Mouse (Mus musculus): Measurements from ENCODE around the gene Lipn.

The Lipn gene

DNA sequence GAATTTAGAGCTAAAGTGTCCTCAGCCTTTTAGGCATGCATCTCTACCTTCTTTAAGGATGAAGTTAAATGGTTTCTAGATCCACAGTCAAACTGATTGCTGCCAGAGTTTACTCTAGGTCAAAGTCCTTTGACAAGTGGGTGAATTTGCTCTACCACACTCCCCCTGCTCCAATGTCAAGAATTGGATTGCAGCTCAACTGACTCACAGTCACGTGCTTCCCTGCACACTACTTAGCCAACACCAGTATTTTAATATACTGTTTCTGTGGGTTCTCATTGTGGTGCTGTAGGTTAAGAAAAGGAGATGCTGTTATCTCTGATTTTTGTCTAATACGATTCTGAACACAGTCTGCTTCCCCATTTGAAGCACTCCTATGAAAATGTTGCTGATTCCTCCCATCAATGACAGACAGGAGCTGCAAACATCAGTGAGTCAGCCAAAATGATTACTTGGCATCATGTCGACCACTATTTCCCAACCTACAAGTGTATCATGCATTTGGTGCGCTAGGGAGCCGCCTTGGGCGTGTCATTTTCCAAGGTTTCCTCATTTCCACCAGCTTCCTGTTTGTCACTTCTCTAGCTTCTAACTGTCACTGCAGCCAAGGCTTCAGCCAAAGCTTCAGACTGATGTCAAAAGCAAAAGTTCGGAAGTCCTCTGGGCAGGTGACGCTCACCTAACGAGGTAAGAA, at the start of gene Lipn:
Gene Lipn (plus strand): TSS at position 580 of the 694 bp plus-strand sequence.
- no peak for DNase-seq

- DNase-seq = no peak
These were observed 45.6 kb upstream of the Lipn start for GRCm38 (mm10) chr19:34021440-34022172.

DNA sequence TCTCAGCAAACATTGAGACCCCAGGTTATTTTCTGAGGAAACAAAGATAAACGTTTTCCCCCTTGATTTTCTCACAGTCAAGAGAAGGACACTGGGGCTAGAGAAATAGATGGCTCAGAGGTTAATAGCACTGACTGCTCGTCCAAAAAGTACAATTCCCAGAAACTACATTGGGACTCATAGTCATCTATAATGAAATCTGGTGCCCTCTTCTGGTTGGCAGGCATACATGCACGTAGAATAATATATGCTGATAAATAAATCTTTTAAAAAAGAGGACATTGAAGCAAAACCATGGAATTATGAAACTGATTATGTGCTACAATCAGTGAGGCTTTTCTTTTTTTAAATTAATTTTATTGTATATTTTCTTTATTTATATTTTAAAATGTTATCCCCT, 44.4 kb upstream of the Lipn start:
- no peak for DNase-seq

- DNase-seq = no peak
These were observed 27.4 kb upstream of the Lipn start for GRCm38 (mm10) chr19:34039731-34040130.

DNA sequence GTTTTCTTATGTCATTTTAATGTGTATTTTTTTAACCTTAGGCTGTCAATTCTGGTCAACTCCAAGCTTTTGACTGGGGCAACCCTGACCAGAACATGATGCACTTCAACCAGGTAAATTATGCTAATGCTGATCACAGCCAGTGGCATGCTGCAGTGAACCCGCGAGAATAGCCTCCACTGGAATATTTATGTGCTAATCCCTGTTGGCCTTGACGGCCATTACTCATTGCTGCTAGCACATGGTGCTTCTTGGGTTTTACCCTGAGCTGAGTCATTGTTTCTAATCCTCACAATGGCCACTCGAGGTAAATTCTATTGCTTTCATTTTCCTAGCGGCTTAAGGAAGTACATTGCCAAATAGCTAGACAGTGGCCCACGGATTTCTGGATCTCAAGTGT, 24.1 kb upstream of the Lipn start:
- no peak for DNase-seq

DNA sequence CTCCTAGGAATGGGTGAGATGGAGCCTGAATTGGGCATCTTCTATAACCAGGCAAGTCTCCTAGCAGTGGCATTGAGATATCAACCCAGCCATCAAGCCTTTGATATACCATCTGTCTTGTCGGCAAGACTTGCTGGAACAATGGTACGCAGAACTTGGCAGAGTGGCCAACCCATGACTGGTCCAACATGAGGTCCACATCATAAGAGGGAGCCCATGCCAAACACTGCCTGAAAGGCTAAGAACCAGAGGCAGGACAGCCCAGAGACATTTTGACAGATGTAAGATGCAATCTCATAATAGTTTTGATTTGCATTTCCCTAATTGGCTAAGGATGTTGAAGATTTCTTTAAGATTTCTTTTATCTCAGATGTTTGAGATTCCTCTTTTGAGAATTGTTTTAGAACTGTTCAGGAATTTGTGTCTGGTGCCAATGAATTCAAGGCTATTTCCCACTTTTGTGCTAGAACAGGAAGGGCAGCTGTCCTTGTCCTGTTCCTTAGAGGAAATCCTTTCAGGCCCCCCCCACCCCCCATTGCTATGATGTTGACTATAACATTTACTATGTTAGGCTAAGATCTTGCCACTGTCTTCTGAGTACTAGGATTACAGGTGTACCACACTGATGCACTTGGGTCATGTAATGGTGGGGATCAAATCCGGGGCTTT, 17.7 kb upstream of the Lipn start:
- DNase-seq = no peak

GRCm38 (mm10) chr19:34051502-34051901, 15.7 kb upstream of the Lipn start:
- DNase-seq = no peak

GRCm38 (mm10) chr19:34063547-34063946, 3.6 kb upstream of the Lipn start:
- DNase-seq = no peak

DNA sequence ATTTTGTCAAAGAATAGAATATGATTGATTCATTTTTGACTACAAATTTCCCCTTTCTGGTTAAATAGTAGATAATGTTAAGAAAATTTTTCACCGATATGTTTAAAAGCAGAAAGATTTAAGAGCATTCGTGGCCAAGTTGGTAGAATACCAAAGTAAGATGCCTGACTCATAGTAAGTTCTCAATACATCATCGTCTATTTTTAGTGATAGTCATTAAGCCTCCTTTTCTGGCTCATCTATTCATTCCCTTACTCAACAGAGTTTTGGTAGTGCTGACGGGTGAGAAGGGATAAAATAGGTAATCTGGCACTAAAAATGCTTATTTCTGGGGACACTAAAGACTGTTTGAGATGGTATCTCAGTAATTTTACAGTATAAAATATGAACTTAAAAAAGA, 3.1 kb upstream of the Lipn start:
- DNase-seq = no peak

DNA sequence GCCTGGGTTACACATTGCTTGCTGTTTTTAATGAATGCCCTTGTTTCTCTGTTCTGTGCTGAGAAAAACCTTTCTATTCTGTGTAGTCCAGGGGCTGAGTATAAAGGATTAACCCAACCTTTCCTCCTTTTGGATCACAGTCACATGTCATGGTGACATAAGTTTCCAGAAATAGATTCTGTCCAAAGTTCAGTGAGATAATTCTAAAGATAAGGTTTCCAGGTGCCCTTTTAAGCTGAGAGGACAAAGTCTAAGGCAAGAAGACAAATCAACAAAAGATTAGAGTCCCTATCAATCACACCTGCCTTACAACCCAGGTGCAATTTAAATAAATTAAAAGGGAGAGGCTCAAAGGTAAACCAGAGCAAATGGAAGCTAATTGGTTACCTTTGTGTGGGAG, 7.1 kb downstream of the Lipn start:
- DNase-seq = no peak

- DNase-seq = no peak
These were observed 11.0 kb downstream of the Lipn start for GRCm38 (mm10) chr19:34078130-34078529.

DNA sequence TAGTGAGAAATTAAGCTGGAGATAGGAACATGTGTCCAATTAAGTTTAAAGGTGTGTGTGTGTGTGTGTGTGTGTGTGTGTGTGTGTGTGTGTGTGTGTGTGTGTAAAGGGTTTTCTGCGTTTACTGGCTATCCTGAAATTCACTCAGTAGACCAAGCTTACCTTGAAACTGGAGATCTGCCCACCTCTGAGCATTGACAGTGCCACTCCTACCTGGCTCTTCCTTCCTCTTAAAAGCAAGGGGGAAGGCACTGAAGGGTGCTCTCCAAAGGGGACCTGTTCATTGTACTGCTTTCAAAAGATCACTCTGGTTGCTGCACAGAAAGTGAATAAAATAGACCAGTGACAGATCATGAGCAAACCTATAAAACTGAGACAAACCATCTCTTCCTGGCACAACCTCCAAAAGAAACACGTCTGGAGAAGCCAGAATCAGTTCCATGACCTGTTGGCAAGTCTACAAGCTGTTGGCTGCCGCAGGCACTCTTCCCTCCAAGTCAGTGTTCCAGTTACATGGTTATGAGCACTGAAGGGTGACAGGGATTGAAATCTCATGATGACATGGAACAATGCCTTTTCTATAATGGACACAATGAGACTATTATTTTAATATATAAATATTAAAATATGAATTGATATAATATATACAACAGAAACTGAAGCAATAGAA, 22.0 kb downstream of the Lipn start:
- no peak for DNase-seq

DNA sequence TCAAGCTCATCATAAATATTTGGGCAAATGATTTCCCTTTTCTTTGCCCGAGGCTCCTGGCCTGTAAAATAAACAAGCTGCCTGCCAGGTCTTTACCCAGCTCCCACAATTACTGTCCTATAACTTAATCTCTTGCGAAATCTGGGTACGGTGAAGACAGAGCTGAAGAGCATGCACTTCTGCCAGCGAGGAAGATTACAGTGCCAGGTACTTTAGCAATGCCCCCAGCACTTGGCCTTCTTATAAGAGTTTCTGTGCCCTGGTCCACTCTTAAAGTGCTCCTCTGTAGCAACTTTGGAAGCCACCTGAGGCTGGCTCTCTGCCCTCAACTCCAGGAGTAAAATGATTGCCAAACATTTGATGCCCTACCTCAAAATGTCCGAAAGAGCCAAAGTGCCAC, 28.2 kb downstream of the Lipn start:
- no peak for DNase-seq

- no peak for DNase-seq
These were observed 29.1 kb downstream of the Lipn start for GRCm38 (mm10) chr19:34096228-34096627.

DNA sequence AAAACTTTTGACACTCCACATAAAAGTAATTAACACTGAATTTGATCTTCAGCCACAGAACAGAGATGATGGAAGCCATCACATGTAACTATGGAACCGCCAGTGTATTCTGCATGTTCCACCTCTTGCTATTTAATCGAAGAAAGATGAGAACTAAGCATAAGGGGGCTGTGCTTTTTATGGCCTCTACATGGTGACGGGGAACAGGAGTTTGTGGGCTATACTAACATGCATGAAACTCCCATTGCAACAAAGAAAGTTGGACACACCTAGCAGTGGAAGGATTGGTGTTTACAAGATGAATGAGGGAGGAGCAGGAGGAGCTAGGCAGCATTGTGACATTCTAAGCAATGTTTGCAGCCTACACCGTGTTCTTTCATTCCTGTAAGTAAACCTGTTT, 33.5 kb downstream of the Lipn start, which contains the start of gene Lipm:
Gene Lipm (plus strand): TSS at position 301 of the 400 bp plus-strand sequence.
- DNase-seq = no peak

DNA sequence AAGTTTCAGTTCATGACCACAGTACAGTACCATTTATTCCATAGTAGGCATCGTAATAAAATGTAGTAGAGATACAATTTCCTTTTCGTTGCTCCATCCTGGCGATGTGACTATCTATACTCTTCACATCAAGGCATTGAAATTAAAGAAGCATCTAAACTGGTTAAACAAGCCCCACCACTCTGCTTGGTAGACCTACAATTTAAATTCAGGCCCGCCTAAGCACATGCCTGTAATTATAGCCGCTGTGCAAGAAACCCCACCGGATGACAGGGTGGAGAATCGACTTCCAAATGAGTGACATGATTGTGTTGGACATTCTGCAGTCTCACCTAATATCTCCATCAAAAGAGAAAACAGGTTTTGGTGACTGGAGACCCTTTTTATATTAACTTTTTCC, 34.7 kb downstream of the Lipn start:
- no peak for DNase-seq

DNA sequence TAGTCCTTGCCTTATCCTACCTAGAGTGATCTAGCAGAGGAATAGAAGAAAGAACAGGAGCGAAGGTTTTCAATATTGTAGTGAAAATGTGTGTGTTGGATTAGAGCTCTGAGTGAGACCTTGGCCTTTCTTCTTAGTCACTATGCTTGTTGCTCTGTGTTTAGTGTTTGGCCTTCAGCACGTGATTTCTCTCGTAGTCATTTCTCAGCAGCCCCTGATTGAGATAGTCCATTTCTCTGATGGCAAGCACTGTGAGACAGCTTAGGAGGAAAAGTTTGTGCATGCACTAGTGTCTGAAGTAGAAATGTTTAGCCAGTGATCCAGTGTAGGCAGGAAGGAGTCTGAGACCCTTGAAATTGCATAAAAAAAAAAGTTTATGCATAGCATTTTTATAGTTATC, 37.7 kb downstream of the Lipn start:
- DNase-seq = no peak

- DNase-seq = no peak
These were observed 51.9 kb downstream of the Lipn start for GRCm38 (mm10) chr19:34119102-34119501.

DNA sequence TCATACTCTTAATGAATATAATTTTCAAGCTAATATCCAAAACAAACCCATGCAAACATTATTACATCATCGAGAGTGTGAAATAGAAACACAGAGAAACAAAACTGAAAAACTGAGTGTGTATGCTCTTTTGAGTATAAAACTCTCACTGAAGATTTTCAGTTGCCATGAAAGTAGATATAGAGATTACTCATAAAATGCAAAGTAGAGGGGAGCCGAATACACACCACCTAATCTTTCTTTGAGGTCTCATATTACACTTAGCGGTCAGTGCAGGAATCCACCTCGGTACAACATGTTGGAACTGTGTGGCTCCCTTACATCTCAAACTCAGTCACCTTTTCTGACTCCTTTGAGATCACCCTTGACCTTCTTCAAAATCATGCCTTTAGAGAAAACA, 52.5 kb downstream of the Lipn start:
- DNase-seq = no peak

DNA sequence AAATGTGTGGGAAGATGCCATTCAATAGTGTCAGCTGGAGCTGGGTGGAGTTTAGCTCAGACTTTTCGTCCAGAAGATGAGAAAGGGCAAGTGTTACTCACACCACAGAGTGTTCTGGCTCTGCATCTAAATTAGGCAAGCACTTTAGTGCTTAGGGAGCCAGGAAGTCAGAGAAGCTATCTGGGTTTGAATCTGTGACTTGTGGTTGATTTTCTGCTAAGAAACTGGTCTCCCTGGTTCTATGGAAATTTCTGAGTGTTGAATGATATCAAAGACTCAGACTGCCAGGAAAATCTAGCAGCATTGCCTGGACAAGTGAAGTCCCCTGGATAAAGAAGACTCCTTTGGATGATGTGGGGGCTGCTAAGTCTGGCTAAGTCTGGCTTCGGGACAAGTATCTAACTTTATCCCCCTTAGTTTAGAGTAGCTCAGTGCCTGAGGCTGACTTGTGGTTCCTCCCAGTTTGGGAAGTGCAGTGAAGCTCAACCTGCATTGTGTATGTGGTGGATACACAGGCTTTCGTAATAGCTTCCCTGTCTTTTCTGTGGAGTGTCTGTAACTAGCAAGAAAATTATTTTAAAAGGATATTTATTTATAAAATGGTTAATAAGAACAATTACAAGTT, 53.1 kb downstream of the Lipn start:
- no peak for DNase-seq

All from thymus, adult 18-20 months (tissue).